Mouse (Mus musculus) forebrain, embryonic 10.5 days (tissue): ENCODE data around the gene Jazf1. TPM values are rescaled to one million over a fixed set of nuclear protein-coding genes. Genes with fewer than 3 reads are reported as not detected.
A peak's percentile ranks its signal among the peaks of the same experiment; 100 is the strongest.

Experiments used
- DNase-seq: peaks from one replicate; pipeline ENCODE4 v3.0.0-alpha.2; 2017; ENCODE audit warnings: low spot score; ENCODE audit errors: extremely low spot score
- H3K27ac ChIP-seq: fragments of 300-500 bp; sonication (generic); 2 replicates; pipeline ENCODE4 v1.5.1; 2016; ENCODE audit warnings: mild to moderate bottlenecking
- H3K27me3 ChIP-seq: fragments of 300-500 bp; sonication (generic); 2 replicates; pipeline ENCODE4 v1.6.1; 2016; ENCODE audit warnings: mild to moderate bottlenecking; ENCODE audit not compliant: poor library complexity, severe bottlenecking
- H3K36me3 ChIP-seq: fragments of 300-500 bp; sonication (generic); replicated peaks from 2 replicates; pipeline ENCODE4 v1.6.1; 2016; ENCODE audit warnings: mild to moderate bottlenecking, moderate library complexity
- H3K4me1 ChIP-seq: fragments of 300-500 bp; sonication (generic); 2 replicates; pipeline ENCODE4 v1.6.1; 2016
- H3K4me3 ChIP-seq: fragments of 300-500 bp; sonication (generic); 2 replicates; pipeline ENCODE4 v1.5.1; 2016; ENCODE audit warnings: mild to moderate bottlenecking, moderate library complexity
- H3K9me3 ChIP-seq: fragments of 300-500 bp; sonication (generic); 2 replicates; pipeline ENCODE4 v1.6.1; 2016; ENCODE audit warnings: mild to moderate bottlenecking, moderate library complexity
- WGBS: fragments of 180-500 bp; shearing (Covaris S2); methylation state at CpG from one replicate; pipeline ENCODE4 v1.1.7; 2016; 5-methylcytosine and 5-hydroxymethylcytosine counted together
- polyA plus RNA-seq: library from polyadenylated mRNA; unstranded; fragments of >200 nt; fragmentation: Nextera tagmentation; extraction: Ambion mirVana; gene quantifications from 2 replicates; pipeline ENCODE4 v1.2.1, GENCODE M21; 2016

The Jazf1 gene
- polyA plus RNA-seq, 1 experiment from 2014 or later: 1.9 TPM

DNA sequence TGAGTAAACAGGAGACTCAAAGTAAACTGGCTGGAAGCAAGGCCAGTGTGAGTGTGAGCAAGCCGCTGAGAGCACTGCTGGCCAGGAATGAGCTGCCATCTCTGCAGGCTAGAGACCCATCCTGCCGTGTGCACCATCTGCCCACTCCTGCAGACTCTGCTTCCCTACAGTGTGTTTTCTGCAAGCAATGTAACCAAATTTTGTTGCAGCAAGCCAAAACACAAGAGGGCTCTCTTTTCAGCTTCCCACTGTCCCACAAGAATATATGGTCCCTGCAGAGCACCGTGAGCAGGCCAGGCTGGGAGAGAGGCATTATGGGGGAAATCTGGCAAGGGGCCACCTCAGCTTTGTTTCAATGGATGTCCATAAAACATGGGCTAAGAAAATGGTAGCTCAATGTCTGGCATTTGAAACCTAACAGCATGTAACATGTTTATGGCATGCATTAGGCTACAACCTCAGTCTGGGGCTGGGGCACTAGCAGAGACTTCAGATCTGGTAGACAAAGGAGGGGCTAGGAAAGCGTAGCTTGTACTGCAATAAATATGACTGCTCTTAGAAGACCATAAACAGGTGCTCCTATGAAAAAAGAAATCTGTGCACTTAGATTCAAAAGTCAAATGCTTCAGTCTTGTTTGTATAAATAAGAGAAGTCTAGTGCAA lies 180.8 kb downstream of the Jazf1 start:
- Histone ChIP-seq H3K27me3 (peaks cover 17% of the 10 kb centered on the region; the same call in 1 of the 2 replicates), H3K36me3 (no peaks in the 10 kb centered on the region), H3K9me3 (no peaks in the 10 kb centered on the region), H3K27ac (no peak overlapping the region; the same call in 1 of the 2 replicates), H3K4me3 (no peak overlapping the region), H3K4me1 (peaks cover 11% of the 10 kb centered on the region)
- DNase-seq: no peak
- WGBS: 84% methylated on average over 4 of the region's 4 CpGs

GRCm38 (mm10) chr6:52883773-52884172 lies 184.7 kb downstream of the Jazf1 start:
- no peaks in the 10 kb centered on the region for H3K27me3 ChIP-seq
- peaks cover 7% of the 10 kb centered on the region; the same call in 1 of the 2 replicates for H3K9me3 ChIP-seq
- H3K4me3 ChIP-seq: no peak overlapping the region
- no peaks in the 10 kb centered on the region for H3K4me1 ChIP-seq
- H3K27ac ChIP-seq: no peak overlapping the region
- H3K36me3 ChIP-seq: no peaks in the 10 kb centered on the region
- 77% methylated on average over 2 of the region's 2 CpGs for WGBS
- DNase-seq: no peak

DNA sequence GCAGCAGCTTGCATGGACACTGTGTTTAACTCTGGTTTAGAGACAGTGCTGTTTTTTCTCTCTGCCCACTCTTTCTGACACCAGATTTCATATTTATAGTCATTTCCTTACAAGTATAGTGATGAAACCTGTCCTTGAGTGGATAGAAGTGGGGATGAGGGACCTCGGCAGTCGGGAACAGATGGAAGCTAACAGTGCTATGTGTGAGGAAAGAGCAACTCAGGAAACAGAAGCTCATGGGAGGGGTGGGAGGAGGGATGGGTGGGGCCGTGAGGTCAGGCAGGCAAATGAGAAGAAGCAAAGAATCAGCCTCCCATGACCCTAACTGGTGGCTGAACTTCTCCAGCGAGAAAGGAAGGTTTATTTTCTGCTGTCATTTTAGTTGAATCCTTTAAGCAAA lies 191.3 kb downstream of the Jazf1 start:
- H3K36me3 ChIP-seq: no peaks in the 10 kb centered on the region
- WGBS: 59% methylated on average over 4 of the region's 4 CpGs
- no peak overlapping the region for H3K4me3 ChIP-seq
- H3K27me3 ChIP-seq: no peaks in the 10 kb centered on the region
- no peaks in the 10 kb centered on the region for H3K4me1 ChIP-seq
- peaks cover 7% of the 10 kb centered on the region; the same call in 1 of the 2 replicates for H3K9me3 ChIP-seq
- no peak overlapping the region for H3K27ac ChIP-seq
- no peak for DNase-seq

DNA sequence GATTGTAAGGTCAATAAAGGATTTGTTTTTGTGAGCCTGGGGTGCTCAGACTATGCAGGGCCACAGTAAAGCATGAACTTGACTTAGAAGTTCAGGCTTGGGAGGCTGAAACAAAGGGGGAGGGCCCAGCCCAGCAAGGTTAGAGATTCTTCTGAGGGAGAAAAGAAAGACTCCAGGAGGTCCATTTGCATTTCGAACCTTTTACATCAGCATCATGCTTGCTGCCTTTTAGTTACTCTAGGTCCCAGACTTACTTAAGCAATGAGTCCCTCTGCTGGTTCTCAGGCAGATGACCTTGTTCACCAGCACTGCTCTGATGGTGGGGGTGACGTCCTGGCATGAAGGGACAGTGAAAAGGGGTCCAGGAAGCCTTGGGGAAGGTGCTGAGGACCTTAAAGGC lies 197.1 kb downstream of the Jazf1 start:
- Histone ChIP-seq H3K9me3 (no peaks in the 10 kb centered on the region), H3K4me1 (peaks cover 22% of the 10 kb centered on the region), H3K27me3 (peaks cover 19% of the 10 kb centered on the region; the same call in 1 of the 2 replicates), H3K27ac (no peak overlapping the region), H3K36me3 (no peaks in the 10 kb centered on the region), H3K4me3 (no peak overlapping the region)
- no peak for DNase-seq
- WGBS: 24% methylated on average over 2 of the region's 2 CpGs

DNA sequence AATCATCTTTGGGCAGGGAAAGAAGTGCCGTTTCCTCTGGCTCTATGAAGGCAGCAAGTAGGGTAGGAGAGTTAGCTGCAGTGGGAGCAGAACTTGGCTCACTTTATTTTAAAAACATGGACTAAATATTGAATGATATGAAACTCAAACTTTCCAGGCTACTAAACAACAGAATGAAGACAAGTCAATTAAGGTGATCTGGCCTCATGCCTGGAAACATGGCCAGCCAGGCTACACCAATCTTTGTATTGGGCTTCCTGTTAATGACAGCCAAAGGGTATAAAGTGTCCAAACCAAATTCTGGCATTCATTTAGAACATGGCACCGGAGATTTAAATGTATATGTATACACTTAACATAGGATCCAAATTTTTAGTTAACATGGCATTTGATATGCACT lies 199.2 kb downstream of the Jazf1 start:
- H3K4me3 ChIP-seq: no peak overlapping the region
- H3K27me3 ChIP-seq: peaks cover 33% of the 10 kb centered on the region; the same call in 1 of the 2 replicates
- H3K27ac ChIP-seq: no peak overlapping the region
- peaks cover 25% of the 10 kb centered on the region for H3K4me1 ChIP-seq
- DNase-seq: no peak
- no peaks in the 10 kb centered on the region for H3K9me3 ChIP-seq
- H3K36me3 ChIP-seq: no peaks in the 10 kb centered on the region
- 91% methylated on average over 2 of the region's 2 CpGs for WGBS

DNA sequence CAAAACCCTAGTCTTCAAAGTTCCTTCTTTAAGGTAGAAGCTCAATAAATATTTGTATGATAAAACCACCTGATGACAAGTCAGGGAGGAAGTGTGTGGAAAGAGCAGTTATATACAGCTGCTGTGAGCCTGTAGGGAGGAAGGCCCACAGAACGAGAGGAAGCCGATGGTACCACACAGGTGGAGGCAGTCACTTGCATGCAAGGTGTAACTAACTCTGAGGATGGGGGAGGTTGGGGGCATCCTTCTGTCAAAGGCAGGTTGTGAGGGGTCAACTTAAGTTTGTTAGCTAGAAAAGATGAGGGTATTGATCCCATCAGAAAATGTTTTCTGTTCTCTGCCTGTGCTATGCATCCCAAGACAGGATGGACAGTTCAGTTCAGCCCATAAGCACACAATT lies 200.1 kb downstream of the Jazf1 start:
- no peak for DNase-seq
- Histone ChIP-seq H3K36me3 (no peaks in the 10 kb centered on the region), H3K27ac (no peak overlapping the region), H3K4me3 (no peak overlapping the region), H3K9me3 (no peaks in the 10 kb centered on the region), H3K4me1 (peaks cover 28% of the 10 kb centered on the region), H3K27me3 (peaks cover 33% of the 10 kb centered on the region; the same call in 1 of the 2 replicates)
- 92% methylated on average over 2 of the region's 2 CpGs for WGBS

DNA sequence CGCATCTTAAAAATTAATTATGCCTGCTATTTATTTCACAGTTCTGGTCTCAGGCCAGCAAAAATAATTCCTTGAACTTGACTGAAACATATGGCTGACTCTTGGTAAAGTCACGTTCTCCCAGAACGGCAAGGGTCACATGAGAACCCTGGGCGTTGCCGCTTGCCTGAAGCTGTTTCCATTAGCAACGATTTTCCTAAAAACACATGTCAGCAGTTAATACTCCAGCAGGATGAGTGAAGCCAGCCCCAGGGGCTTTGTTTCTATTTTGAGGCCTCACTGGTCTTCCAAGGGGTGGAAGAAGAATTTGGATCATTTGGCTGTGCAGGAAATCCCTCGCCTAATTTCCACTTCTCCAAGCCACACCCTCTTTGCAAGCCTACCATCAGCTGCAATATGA lies 206.5 kb downstream of the Jazf1 start:
- no peak overlapping the region for H3K27ac ChIP-seq
- H3K4me1 ChIP-seq: peaks cover 68% of the 10 kb centered on the region
- no peaks in the 10 kb centered on the region for H3K36me3 ChIP-seq
- H3K27me3 ChIP-seq: peaks cover 62% of the 10 kb centered on the region
- 56% methylated on average over 7 of the region's 7 CpGs for WGBS
- H3K4me3 ChIP-seq: no peak overlapping the region
- DNase-seq: no peak
- H3K9me3 ChIP-seq: no peaks in the 10 kb centered on the region

GRCm38 (mm10) chr6:52861186-52861820 lies 207.1 kb downstream of the Jazf1 start:
- Histone ChIP-seq H3K27ac (peak overlapping the region; percentile 62), H3K9me3 (no peaks in the 10 kb centered on the region), H3K36me3 (no peaks in the 10 kb centered on the region), H3K4me1 (peaks cover 71% of the 10 kb centered on the region), H3K4me3 (no peak overlapping the region), H3K27me3 (peaks cover 64% of the 10 kb centered on the region)
- no peak for DNase-seq
- 83% methylated on average over 9 of the region's 9 CpGs for WGBS

DNA sequence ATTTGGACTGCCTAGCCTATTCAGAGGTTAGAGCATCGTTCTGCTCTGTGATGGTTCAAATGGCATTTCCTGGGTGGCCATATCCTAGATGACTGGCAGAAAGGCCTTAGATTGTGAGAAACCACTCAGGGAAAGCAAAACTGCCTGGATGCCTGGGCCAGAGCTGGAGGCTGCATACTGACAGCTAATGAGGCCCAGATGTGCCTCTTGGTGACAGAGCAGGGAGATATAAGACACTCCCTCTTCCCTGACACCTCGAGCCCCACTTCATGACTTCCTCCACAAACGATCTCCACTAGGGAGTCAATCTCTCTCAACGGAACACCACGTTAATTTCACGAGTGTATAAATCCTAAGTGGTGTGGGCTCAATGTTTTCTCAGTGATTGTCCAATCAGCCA lies 207.7 kb downstream of the Jazf1 start:
- peaks cover 65% of the 10 kb centered on the region for H3K27me3 ChIP-seq
- H3K4me3 ChIP-seq: no peak overlapping the region
- peaks cover 71% of the 10 kb centered on the region for H3K4me1 ChIP-seq
- H3K36me3 ChIP-seq: no peaks in the 10 kb centered on the region
- H3K27ac ChIP-seq: peak overlapping the region; percentile 62
- no peaks in the 10 kb centered on the region for H3K9me3 ChIP-seq
- no peak for DNase-seq
- WGBS: 64% methylated on average over 6 of the region's 6 CpGs

- Histone ChIP-seq H3K4me1 (peaks cover 69% of the 10 kb centered on the region), H3K4me3 (no peak overlapping the region), H3K36me3 (no peaks in the 10 kb centered on the region), H3K9me3 (no peaks in the 10 kb centered on the region), H3K27me3 (peaks cover 73% of the 10 kb centered on the region), H3K27ac (no peak overlapping the region)
- WGBS: 72% methylated on average over 3 of the region's 3 CpGs
- DNase-seq: no peak
Observed at GRCm38 (mm10) chr6:52858911-52859431, 209.5 kb downstream of the Jazf1 start.

DNA sequence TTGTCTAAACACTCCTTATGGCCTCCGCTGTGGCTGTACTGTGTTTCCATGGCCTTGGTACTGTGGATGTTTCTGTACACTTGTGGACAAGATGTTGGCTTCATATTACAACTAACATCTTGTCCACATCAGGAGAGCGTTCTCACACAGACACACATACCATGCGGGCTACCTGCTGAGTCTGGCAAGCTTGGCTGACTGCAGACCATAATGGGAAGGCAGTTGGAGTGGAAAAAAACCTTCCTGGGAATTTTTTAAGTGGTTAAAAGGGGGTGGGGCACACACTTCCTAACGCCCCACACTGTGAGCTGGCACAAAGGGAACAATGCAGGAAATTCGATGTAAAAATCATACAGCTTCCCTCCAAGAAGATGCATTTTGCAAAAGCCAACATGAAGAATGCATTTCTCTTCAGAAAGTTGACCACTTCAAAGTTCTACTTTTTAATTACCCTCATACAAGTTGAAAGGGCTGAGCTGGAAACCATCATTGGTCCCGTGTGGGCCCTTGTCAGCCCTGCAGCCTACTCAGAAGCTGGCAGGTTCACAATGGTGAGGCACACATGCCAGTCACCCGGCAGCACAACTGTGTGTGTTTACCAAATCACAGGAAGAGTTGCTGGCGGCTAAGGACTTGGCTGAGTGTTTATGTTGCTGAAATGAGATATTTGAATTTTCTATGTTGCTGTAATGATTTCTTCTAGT lies 215.9 kb downstream of the Jazf1 start:
- Histone ChIP-seq H3K27me3 (peaks cover 40% of the 10 kb centered on the region), H3K36me3 (no peaks in the 10 kb centered on the region), H3K27ac (peak overlapping the region; percentile 75), H3K4me1 (peaks cover 42% of the 10 kb centered on the region), H3K4me3 (no peak overlapping the region), H3K9me3 (no peaks in the 10 kb centered on the region)
- peak; percentile 38 for DNase-seq
- 36% methylated on average over 8 of the region's 8 CpGs for whole genome bisulfite sequencing

DNA sequence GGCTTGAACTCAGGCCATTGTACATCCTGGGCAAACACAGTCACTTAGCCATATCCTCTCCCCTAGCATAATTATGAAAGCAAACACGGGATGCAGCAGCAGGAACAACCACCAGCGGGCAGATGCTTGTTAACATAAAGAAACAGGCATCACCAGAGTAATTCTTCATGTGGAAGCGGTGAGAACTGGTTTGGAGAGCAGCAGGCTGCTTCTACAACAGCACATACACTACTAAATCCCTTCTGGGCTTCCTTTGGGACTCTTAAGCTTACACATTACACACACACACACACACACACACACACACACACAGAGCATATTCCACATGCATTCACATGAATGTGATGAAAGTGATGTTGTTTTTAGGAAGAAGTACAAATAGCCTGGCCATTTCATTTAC lies 216.5 kb downstream of the Jazf1 start:
- peak overlapping the region; percentile 75 for H3K27ac ChIP-seq
- peaks cover 34% of the 10 kb centered on the region for H3K27me3 ChIP-seq
- DNase-seq: no peak
- H3K4me1 ChIP-seq: peaks cover 36% of the 10 kb centered on the region
- WGBS: 71% methylated on average over 3 of the region's 3 CpGs
- no peaks in the 10 kb centered on the region for H3K36me3 ChIP-seq
- no peaks in the 10 kb centered on the region for H3K9me3 ChIP-seq
- H3K4me3 ChIP-seq: no peak overlapping the region

GRCm38 (mm10) chr6:52851019-52851418 lies 217.4 kb downstream of the Jazf1 start:
- Histone ChIP-seq H3K36me3 (no peaks in the 10 kb centered on the region), H3K27ac (peak overlapping the region; percentile 75; the same call in 1 of the 2 replicates)
- 83% methylated on average over 5 of the region's 5 CpGs for WGBS

More at GRCm38 (mm10) chr6:52851019-52851418, 217.4 kb downstream of the Jazf1 start:
- Histone ChIP-seq H3K27me3 (peaks cover 28% of the 10 kb centered on the region), H3K4me3 (no peak overlapping the region), H3K9me3 (no peaks in the 10 kb centered on the region), H3K4me1 (peaks cover 32% of the 10 kb centered on the region)
- no peak for DNase-seq
